Mouse (Mus musculus): ENCODE measurements at regions not wholly inside any gene's neighbourhood (a gene's known extent, or its start where the extent isn't known, plus 50 kb on each side); places are given as distances from the start of the nearest gene placed in this dataset.

DNA sequence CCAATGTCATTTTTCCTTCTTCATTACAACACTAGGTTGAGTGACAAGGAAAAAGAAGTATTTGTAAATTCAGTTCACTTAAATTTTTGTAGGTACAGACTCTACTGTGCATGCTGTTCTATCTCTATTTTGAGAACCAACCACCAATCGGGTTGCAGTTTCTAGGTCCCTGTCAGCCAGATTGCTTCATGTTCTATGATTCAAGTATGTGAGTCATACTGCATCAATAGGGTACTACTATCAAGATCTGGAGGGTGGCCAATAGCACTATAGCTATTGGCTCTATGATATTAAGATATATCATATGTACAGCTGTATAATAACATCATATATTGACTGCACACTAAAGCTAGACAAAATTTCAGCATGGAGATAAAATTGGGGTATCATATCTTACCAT, 521.8 kb upstream of the C030005K15Rik start:
- TF ChIP-seq POLR2A (IDR thresholded peaks at IDR 0.05; ENCODE audit: borderline replicate concordance, insufficient read depth, low read length) (no peak), CTCF (IDR thresholded peaks at IDR 0.05; ENCODE audit: borderline replicate concordance, insufficient read depth, low read depth, low read length) (no peak)

Data from cerebellum, adult 2 months (tissue).